Comparison of ENCODE assay signal across 10 mouse cellular contexts in the genomic region with DNA sequence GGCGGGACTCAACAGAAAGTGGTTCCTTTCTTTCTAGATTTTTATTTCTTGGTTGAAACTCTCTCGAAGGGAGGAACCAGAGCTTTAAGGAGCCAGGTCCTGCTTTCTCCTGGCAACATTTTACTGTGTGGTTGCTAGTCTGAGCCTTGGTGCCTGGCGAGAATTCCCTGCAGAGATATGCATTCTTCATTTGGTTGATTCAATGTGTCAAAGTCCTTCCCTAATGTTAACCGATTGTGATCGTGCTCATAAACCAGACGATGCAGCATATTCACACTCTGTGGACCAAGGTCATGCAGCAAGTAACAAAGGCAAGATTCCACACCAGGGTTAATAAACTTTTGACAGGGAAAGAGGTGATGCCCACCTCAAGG. TPM values are rescaled to one million over a fixed set of nuclear protein-coding genes. Genes with fewer than 3 reads are reported as not detected.
DNase-seq lines count a peak whose midpoint lies in the region; ATAC-seq and TF ChIP-seq lines count a peak whose summit lies in the region.
"Had no signal": no experiment of that assay in that cellular context is flagged by ENCODE, and none has a peak within 500 bp of the region (broad histone marks: within the 10 kb centered on the region; RNA-seq: fewer than 3 reads in every experiment).

No protein-coding gene starts in this region.

- no peak for DNase-seq in kidney, adult 8-10 months
- no peak for DNase-seq in intestine, embryonic 14.5 days (ENCODE audit: low spot score)
- DNase-seq in midbrain, postnatal 0 days (ENCODE audit: low spot score) = no peak
- DNase-seq in cerebellum, adult 8-10 months = no peak
- no peak for DNase-seq in embryo, embryonic 11 days

- H3K27me3 ChIP-seq in kidney, embryonic 14.5 days (ENCODE audit: control insufficient read depth, insufficient read depth, low read length) = 0 out of 2 replicates have a peak, but pooled peaks cover 5% of the 10 kb centered on the region
- peaks cover 8% of the 10 kb centered on the region; the same call in 1 of the 2 replicates for H3K27me3 ChIP-seq in embryonic facial prominence, embryonic 12.5 days
- H3K27me3 ChIP-seq in intestine, embryonic 14.5 days (replicated peaks; ENCODE audit: control insufficient read depth, insufficient read depth, low read length) = no peaks in the 10 kb centered on the region
- H3K27me3 ChIP-seq in midbrain, postnatal 0 days (ENCODE audit: insufficient read depth, low read length) = no peaks in the 10 kb centered on the region

- peaks cover 14% of the 10 kb centered on the region; the same call in 1 of the 2 replicates for H3K4me1 ChIP-seq in kidney, embryonic 14.5 days (ENCODE audit: control insufficient read depth, insufficient read depth, low read length)
- peaks cover 21% of the 10 kb centered on the region for H3K4me1 ChIP-seq in embryonic facial prominence, embryonic 12.5 days
- peaks cover 8% of the 10 kb centered on the region; the same call in 1 of the 2 replicates for H3K4me1 ChIP-seq in intestine, embryonic 14.5 days (replicated peaks; ENCODE audit: control insufficient read depth, insufficient read depth, low read length)
- peaks cover 13% of the 10 kb centered on the region; the same call in 1 of the 2 replicates for H3K4me1 ChIP-seq in midbrain, postnatal 0 days (ENCODE audit: insufficient read depth, low read length)

- ATAC-seq in kidney, embryonic 14.5 days (ENCODE audit: low FRiP score, low TSS enrichment) = 0 out of 2 replicates have a peak, but pooled peaks have one; percentile 10
- ATAC-seq in embryonic facial prominence, embryonic 12.5 days (ENCODE audit: insufficient number of reproducible peaks, insufficient read depth, low FRiP score, low TSS enrichment) = no peak
- no peak for ATAC-seq in intestine, embryonic 14.5 days (replicated peaks; ENCODE audit: low FRiP score, low TSS enrichment, low read depth)
- no peak; the same call in 1 of the 2 replicates for ATAC-seq in midbrain, postnatal 0 days (ENCODE audit: low FRiP score)
- ATAC-seq in CD4-positive, CD25-positive, alpha-beta regulatory T cell, adult 4 months = no peak

- no peaks in the 10 kb centered on the region for H3K36me3 ChIP-seq in kidney, embryonic 14.5 days (ENCODE audit: control insufficient read depth, insufficient read depth, low read length)
- H3K36me3 ChIP-seq in embryonic facial prominence, embryonic 12.5 days = no peaks in the 10 kb centered on the region
- H3K36me3 ChIP-seq in intestine, embryonic 14.5 days (ENCODE audit: control insufficient read depth, insufficient read depth, low read length) = no peaks in the 10 kb centered on the region
- no peaks in the 10 kb centered on the region for H3K36me3 ChIP-seq in midbrain, postnatal 0 days (ENCODE audit: insufficient read depth, low read length)

- no peak for TF ChIP-seq CTCF in midbrain, postnatal 0 days (IDR thresholded peaks at IDR 0.05)

- WGBS in kidney, embryonic 14.5 days = 16% methylated on average over 6 of the region's 6 CpGs
- 9% methylated on average over 6 of the region's 6 CpGs for WGBS in embryonic facial prominence, embryonic 12.5 days
- 4% methylated on average over 6 of the region's 6 CpGs for WGBS in intestine, embryonic 14.5 days
- WGBS in midbrain, postnatal 0 days = 2% methylated on average over 6 of the region's 6 CpGs

- H3K4me3 ChIP-seq in kidney, embryonic 14.5 days (ENCODE audit: low read length) = peak overlapping the region; percentile 52
- peak overlapping the region; percentile 54 for H3K4me3 ChIP-seq in embryonic facial prominence, embryonic 12.5 days
- H3K4me3 ChIP-seq in intestine, embryonic 14.5 days (ENCODE audit: low read depth, low read length) = peak overlapping the region; percentile 45
- H3K4me3 ChIP-seq in midbrain, postnatal 0 days (ENCODE audit: low read depth, low read length) = peak overlapping the region; percentile 76

- H3K9me3 ChIP-seq in kidney, embryonic 14.5 days (ENCODE audit: control insufficient read depth, low read length) = no peaks in the 10 kb centered on the region
- H3K9me3 ChIP-seq in embryonic facial prominence, embryonic 12.5 days = no peaks in the 10 kb centered on the region
- no peaks in the 10 kb centered on the region for H3K9me3 ChIP-seq in intestine, embryonic 14.5 days (ENCODE audit: control insufficient read depth, low read length)
- H3K9me3 ChIP-seq in midbrain, postnatal 0 days (ENCODE audit: low read length) = no peaks in the 10 kb centered on the region

- peak overlapping the region; percentile 95 for H3K4me2 ChIP-seq in kidney, embryonic 14.5 days (replicated peaks; ENCODE audit: low read depth, low read length)
- peak overlapping the region; percentile 92 for H3K4me2 ChIP-seq in embryonic facial prominence, embryonic 12.5 days (replicated peaks)
- peak overlapping the region; percentile 91 for H3K4me2 ChIP-seq in intestine, embryonic 14.5 days (ENCODE audit: low read length)
- H3K4me2 ChIP-seq in midbrain, postnatal 0 days (ENCODE audit: low read depth, low read length, poor library complexity, severe bottlenecking) = peak overlapping the region; percentile 72

- peak overlapping the region; percentile 56; the same call in 1 of the 2 replicates for H3K9ac ChIP-seq in kidney, embryonic 14.5 days (ENCODE audit: low read depth, low read length)
- H3K9ac ChIP-seq in embryonic facial prominence, embryonic 12.5 days = peak overlapping the region; percentile 53; the same call in 1 of the 2 replicates
- H3K9ac ChIP-seq in intestine, embryonic 14.5 days (ENCODE audit: low read length) = peak overlapping the region; percentile 36; the same call in 1 of the 2 replicates
- H3K9ac ChIP-seq in midbrain, postnatal 0 days (replicated peaks; ENCODE audit: low read length, poor library complexity, severe bottlenecking) = peak overlapping the region; percentile 90

- H3K27ac ChIP-seq in kidney, embryonic 14.5 days (ENCODE audit: low read depth, low read length) = no peak overlapping the region
- H3K27ac ChIP-seq in embryonic facial prominence, embryonic 12.5 days = peak overlapping the region; percentile 67
- no peak overlapping the region for H3K27ac ChIP-seq in intestine, embryonic 14.5 days (ENCODE audit: low read depth)
- H3K27ac ChIP-seq in midbrain, postnatal 0 days (ENCODE audit: low read depth, low read length) = peak overlapping the region; percentile 91

RNA-seq across cellular contexts. Expression of a gene that starts 0.2 kb away (rescaled TPM):
- polyA plus RNA-seq in kidney, embryonic 14.5 days (2014; fragmentation: Nextera tagmentation; extraction: Ambion mirVana) = 5.2 and 6.3 TPM in 2 replicates
- 26.1 and 27.2 TPM in 2 replicates for polyA plus RNA-seq in embryonic facial prominence, embryonic 12.5 days (2016; fragmentation: Nextera tagmentation; extraction: Ambion mirVana)
- 9.5 and 9.9 TPM in 2 replicates for polyA plus RNA-seq in intestine, embryonic 14.5 days (2014; fragmentation: Nextera tagmentation; extraction: Ambion mirVana)
- total RNA-seq in midbrain, postnatal 0 days (2014; rRNA removed) = 127 and 136 TPM in 2 replicates
- 96.8 and 113 TPM in 2 replicates for polyA plus RNA-seq in midbrain, postnatal 0 days (2015; fragmentation: Nextera tagmentation; extraction: Ambion mirVana)
- under 1 TPM in 1 of 2 experiments, not detected in 1; 0.22 TPM for polyA plus RNA-seq in CD4-positive, CD25-positive, alpha-beta regulatory T cell, adult 4 months (2017; shearing (Covaris generic))
- total RNA-seq: common myeloid progenitor, adult 5-6 weeks; MEL had no signal

RNA-seq across cellular contexts. Expression of a gene that starts 28.4 kb away (rescaled TPM):
- polyA plus RNA-seq in kidney, embryonic 14.5 days (2014; fragmentation: Nextera tagmentation; extraction: Ambion mirVana) = 7.8 and 14.6 TPM in 2 replicates
- 22.6 and 23.3 TPM in 2 replicates for polyA plus RNA-seq in embryonic facial prominence, embryonic 12.5 days (2016; fragmentation: Nextera tagmentation; extraction: Ambion mirVana)
- polyA plus RNA-seq in intestine, embryonic 14.5 days (2014; fragmentation: Nextera tagmentation; extraction: Ambion mirVana) = 10.8 and 12.2 TPM in 2 replicates
- 14.9 and 17.0 TPM in 2 replicates for total RNA-seq in midbrain, postnatal 0 days (2014; rRNA removed)
- polyA plus RNA-seq in midbrain, postnatal 0 days (2015; fragmentation: Nextera tagmentation; extraction: Ambion mirVana) = 4.8 and 5.2 TPM in 2 replicates
- polyA plus RNA-seq in CD4-positive, CD25-positive, alpha-beta regulatory T cell, adult 4 months (2017; shearing (Covaris generic)) = under 1 TPM; 0.67 to 0.73 TPM

RNA-seq across cellular contexts. Expression of a gene that starts 30.6 kb away (rescaled TPM):
- polyA plus RNA-seq in kidney, embryonic 14.5 days (2014; fragmentation: Nextera tagmentation; extraction: Ambion mirVana) = 18.4 and 25.8 TPM in 2 replicates
- 26.6 and 29.6 TPM in 2 replicates for polyA plus RNA-seq in embryonic facial prominence, embryonic 12.5 days (2016; fragmentation: Nextera tagmentation; extraction: Ambion mirVana)
- polyA plus RNA-seq in intestine, embryonic 14.5 days (2014; fragmentation: Nextera tagmentation; extraction: Ambion mirVana) = 24.6 and 26.2 TPM in 2 replicates
- 5.6 and 8.2 TPM in 2 replicates for total RNA-seq in midbrain, postnatal 0 days (2014; rRNA removed)
- polyA plus RNA-seq in midbrain, postnatal 0 days (2015; fragmentation: Nextera tagmentation; extraction: Ambion mirVana) = 5.4 and 6.4 TPM in 2 replicates
- not detected for polyA plus RNA-seq in CD4-positive, CD25-positive, alpha-beta regulatory T cell, adult 4 months (2017; shearing (Covaris generic))

Comparison
In these comparisons a context has a peak if more than half of its experiments do, and no peak if none do; other contexts are left out.
1. H3K27ac ChIP-seq: peak in embryonic facial prominence, embryonic 12.5 days (single experiment) and midbrain, postnatal 0 days (single experiment); none in kidney, embryonic 14.5 days (single experiment) and intestine, embryonic 14.5 days (single experiment).
2. H3K9ac ChIP-seq: peak in every context shown above with its lines; median percentile 90 in midbrain, postnatal 0 days; 56 in kidney, embryonic 14.5 days; 53 in embryonic facial prominence, embryonic 12.5 days; 36 in intestine, embryonic 14.5 days.
3. Peak in every context shown above with its lines, with median percentiles within 50 percentile points of each other: H3K4me2 ChIP-seq and H3K4me3 ChIP-seq.